Mouse (Mus musculus) hindbrain, embryonic 10.5 days (tissue): ENCODE measurements around the gene Atf6. TPM values are rescaled to one million over a fixed set of nuclear protein-coding genes. Genes with fewer than 3 reads are reported as not detected.

Experiments
- DNase-seq: peaks from one replicate; pipeline ENCODE4 v3.0.0-alpha.2; 2017; ENCODE audit warnings: low spot score
- H3K27ac ChIP-seq: fragments of 300-500 bp; sonication (generic); 2 replicates; pipeline ENCODE4 v1.5.1; 2016; ENCODE audit warnings: mild to moderate bottlenecking, moderate library complexity
- H3K27me3 ChIP-seq: fragments of 300-500 bp; sonication (generic); 2 replicates; pipeline ENCODE4 v1.6.1; 2016; ENCODE audit warnings: mild to moderate bottlenecking; ENCODE audit not compliant: poor library complexity, insufficient read depth, severe bottlenecking
- H3K36me3 ChIP-seq: fragments of 300-500 bp; sonication (generic); 2 replicates; pipeline ENCODE4 v1.6.1; 2016; ENCODE audit warnings: mild to moderate bottlenecking, moderate library complexity
- H3K4me1 ChIP-seq: fragments of 300-500 bp; sonication (generic); replicated peaks from 2 replicates; pipeline ENCODE4 v1.6.1; 2016; ENCODE audit warnings: mild to moderate bottlenecking
- H3K4me3 ChIP-seq: fragments of 300-500 bp; sonication (generic); 2 replicates; pipeline ENCODE4 v1.5.1; 2016; ENCODE audit warnings: mild to moderate bottlenecking, moderate library complexity
- H3K9me3 ChIP-seq: fragments of 300-500 bp; sonication (generic); 2 replicates; pipeline ENCODE4 v1.6.1; 2016; ENCODE audit warnings: mild to moderate bottlenecking, moderate library complexity
- WGBS: fragments of 180-500 bp; shearing (Covaris S2); methylation state at CpG from one replicate; pipeline ENCODE4 v1.1.7; 2016; 5-methylcytosine and 5-hydroxymethylcytosine counted together
- polyA plus RNA-seq: library from polyadenylated mRNA; unstranded; fragments of >200 nt; fragmentation: Nextera tagmentation; extraction: Ambion mirVana; gene quantifications from 2 replicates; pipeline ENCODE4 v1.2.1, GENCODE M21; 2016

The Atf6 gene
- polyA plus RNA-seq, 1 experiment from 2014 or later, result 7.7 TPM

DNA sequence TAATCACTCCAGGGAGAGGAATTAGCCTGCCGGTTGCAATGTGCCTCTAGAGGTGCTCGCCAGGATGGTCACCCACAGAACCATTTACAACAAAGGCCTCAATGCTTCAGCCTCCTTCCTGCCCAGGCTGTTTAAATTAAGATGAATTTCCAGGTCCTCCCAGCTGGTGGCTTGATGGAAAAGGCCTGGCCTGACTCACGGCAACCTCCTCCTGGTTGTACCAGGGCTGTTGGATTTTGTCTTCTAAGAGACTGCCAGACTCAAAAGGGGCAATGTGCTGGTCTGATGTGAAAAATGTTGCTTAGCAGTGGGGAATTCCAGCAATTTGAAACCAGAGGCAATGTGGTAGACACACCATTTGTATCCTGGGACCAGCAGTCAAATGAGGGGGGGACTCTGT lies 166.4 kb downstream of the Atf6 start:
- no peaks in the 10 kb centered on the region for H3K36me3 ChIP-seq
- no peaks in the 10 kb centered on the region for H3K27me3 ChIP-seq
- H3K4me3 ChIP-seq, result no peak overlapping the region
- no peaks in the 10 kb centered on the region for H3K9me3 ChIP-seq
- peak; percentile 26 for DNase-seq
- H3K4me1 ChIP-seq, result peaks cover 22% of the 10 kb centered on the region
- peak overlapping the region; percentile 40; the same call in 1 of the 2 replicates for H3K27ac ChIP-seq
- WGBS, result 60% methylated on average over 3 of the region's 3 CpGs

DNA sequence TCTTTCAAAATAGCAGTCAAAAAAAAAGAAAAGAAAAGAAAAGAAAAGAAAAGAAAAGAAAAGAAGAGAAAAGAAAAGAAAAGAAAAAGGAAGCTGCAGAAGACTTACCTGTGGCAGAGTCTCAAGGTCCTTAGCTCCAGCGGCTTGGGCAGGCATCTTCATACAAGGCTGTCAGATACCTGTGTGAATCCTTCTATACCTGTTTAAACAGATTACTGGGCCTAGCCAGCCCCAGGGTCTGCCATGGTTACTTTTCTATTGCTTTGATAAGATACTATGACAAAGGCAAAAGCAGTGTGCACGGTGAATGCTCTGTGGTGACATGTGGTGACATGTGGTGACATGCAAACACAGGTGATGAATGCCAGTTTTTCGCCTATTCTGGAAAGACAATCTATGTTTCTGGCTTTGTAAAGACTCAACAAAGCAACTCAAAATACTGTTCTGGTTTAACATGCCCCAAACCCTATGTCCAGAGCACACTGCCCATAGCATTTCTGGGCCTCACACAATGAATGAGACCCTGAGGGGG lies 167.0 kb downstream of the Atf6 start:
- no peaks in the 10 kb centered on the region for H3K27me3 ChIP-seq
- 78% methylated on average over 3 of the region's 3 CpGs for WGBS
- no peak for DNase-seq
- no peak overlapping the region for H3K4me3 ChIP-seq
- H3K36me3 ChIP-seq, result no peaks in the 10 kb centered on the region
- peaks cover 22% of the 10 kb centered on the region for H3K4me1 ChIP-seq
- no peak overlapping the region for H3K27ac ChIP-seq
- no peaks in the 10 kb centered on the region for H3K9me3 ChIP-seq

DNA sequence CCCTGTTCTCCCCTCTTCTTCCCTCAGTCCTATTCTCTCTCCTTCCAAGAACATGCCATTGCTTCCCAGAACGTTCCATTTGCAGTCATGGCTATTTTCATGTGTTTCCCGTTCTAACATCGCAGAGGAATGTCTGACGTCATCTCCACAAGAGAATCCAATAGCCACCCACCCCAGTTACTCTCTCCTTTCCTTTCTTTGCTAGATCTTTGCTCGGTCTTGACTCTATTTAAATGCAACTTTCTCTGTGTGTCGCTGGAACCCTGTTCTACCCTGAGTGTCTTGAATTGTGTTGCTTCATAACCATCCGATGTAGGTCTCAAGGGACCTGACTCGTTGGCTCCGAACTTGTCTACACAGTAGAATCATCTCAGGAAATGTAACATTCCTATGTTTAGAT lies 168.0 kb downstream of the Atf6 start:
- Histone ChIP-seq H3K27me3 (no peaks in the 10 kb centered on the region), H3K9me3 (no peaks in the 10 kb centered on the region), H3K36me3 (no peaks in the 10 kb centered on the region), H3K4me1 (peaks cover 30% of the 10 kb centered on the region), H3K4me3 (no peak overlapping the region), H3K27ac (no peak overlapping the region)
- WGBS, result 86% methylated on average over 9 of the region's 9 CpGs
- DNase-seq, result no peak

DNA sequence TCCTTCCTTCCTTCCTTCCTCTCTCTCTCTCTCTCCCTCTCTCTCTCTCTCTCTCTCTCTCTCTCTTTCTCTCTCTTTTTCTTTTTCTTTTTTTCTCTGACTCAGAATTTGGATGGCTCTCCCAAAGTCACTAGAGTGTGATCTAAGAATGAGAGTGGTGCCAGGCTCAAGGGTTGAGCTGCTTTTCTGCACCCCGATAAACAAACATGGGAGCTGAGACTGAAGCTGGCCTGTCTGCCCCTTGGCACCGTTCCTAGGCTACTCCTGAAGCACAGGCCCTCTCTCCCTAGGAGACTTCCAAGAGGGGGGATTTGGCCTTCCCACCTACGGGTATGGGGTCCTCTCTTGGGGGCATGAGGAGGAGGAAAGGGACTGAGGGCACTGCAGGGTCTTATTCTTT lies 168.8 kb downstream of the Atf6 start:
- Histone ChIP-seq H3K4me1 (peaks cover 30% of the 10 kb centered on the region), H3K9me3 (no peaks in the 10 kb centered on the region), H3K4me3 (no peak overlapping the region), H3K27ac (no peak overlapping the region), H3K27me3 (no peaks in the 10 kb centered on the region), H3K36me3 (no peaks in the 10 kb centered on the region)
- WGBS, result 81% methylated on average over 3 of the region's 3 CpGs
- DNase-seq, result no peak

DNA sequence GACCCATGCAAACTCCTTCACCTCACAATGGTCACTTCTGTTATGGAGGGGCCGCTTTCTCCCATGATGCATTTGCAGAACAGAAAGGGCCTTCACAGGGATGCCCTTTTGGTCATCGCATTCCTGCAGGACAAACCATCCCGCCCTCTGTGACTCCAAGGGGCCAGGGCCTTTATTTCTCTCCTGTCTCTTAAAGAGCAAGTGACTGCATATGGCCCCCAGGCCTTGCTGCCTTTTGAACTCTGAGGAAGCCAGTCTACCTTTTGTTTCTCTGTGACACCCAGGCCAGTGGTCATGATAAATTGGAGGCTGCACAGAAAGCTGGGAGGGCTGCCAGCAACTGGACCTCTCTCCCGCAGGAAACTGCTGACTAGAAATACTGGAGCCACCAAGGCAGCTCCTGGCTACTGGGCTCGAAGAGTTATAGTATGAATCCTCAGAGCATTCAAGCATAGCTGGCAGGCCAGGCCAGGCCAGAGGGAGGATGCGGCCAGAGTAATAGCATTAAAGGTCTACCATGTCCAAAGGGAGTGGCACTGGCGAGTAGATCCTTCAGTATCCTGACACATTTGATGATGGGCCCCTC lies 169.7 kb downstream of the Atf6 start:
- no peak for DNase-seq
- no peaks in the 10 kb centered on the region for H3K9me3 ChIP-seq
- 73% methylated on average over 7 of the region's 7 CpGs for WGBS
- H3K27me3 ChIP-seq, result no peaks in the 10 kb centered on the region
- H3K27ac ChIP-seq, result no peak overlapping the region
- peaks cover 30% of the 10 kb centered on the region for H3K4me1 ChIP-seq
- H3K36me3 ChIP-seq, result no peaks in the 10 kb centered on the region
- H3K4me3 ChIP-seq, result no peak overlapping the region

DNA sequence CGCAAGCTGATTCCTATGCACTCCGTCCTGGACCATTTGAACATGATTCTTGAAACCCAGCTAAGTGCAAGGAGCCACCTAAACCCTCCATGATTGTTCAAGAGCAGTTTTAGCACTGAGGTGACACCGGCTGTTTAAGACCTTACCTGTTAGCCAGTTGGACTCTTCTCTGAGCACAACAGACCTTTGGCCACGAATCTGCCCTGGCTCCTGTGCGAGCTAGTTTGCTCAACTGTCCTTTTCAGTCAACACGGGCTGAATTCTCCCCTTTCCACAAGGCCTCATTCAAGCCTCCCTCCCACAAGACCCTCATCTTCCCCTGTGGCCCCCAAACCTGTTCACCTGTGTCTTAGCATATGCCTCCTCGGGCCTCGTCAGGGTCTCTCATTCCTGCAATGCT lies 170.6 kb downstream of the Atf6 start:
- H3K4me1 ChIP-seq, result peaks cover 30% of the 10 kb centered on the region
- DNase-seq, result no peak
- H3K27ac ChIP-seq, result no peak overlapping the region
- no peaks in the 10 kb centered on the region for H3K9me3 ChIP-seq
- H3K36me3 ChIP-seq, result no peaks in the 10 kb centered on the region
- H3K4me3 ChIP-seq, result no peak overlapping the region
- no peaks in the 10 kb centered on the region for H3K27me3 ChIP-seq
- 94% methylated on average over 8 of the region's 8 CpGs for WGBS

DNA sequence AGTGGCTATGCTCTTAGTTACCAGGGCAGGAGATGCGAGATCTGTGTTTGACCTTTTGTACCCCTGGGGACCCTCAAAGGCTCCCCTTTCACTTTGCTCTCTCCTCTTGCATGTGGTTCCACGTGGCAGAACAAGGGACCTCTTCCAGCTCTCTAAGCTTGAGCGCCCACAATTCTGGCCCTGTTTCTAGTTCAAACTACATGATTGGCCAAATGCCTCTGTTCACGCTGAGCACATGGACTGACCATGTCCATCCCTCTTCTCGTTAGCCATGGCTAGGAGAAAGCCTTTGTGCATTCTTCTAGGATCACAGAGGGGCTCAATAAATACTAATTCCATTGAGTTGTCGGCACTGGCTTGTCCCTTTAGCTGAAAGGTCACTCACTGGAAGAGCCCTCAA lies 172.2 kb downstream of the Atf6 start:
- WGBS, result 51% methylated on average over 6 of the region's 6 CpGs
- Histone ChIP-seq H3K4me3 (no peak overlapping the region), H3K27me3 (no peaks in the 10 kb centered on the region), H3K4me1 (peaks cover 17% of the 10 kb centered on the region), H3K36me3 (no peaks in the 10 kb centered on the region), H3K9me3 (no peaks in the 10 kb centered on the region), H3K27ac (peak overlapping the region; percentile 53; the same call in 1 of the 2 replicates)
- no peak for DNase-seq

DNA sequence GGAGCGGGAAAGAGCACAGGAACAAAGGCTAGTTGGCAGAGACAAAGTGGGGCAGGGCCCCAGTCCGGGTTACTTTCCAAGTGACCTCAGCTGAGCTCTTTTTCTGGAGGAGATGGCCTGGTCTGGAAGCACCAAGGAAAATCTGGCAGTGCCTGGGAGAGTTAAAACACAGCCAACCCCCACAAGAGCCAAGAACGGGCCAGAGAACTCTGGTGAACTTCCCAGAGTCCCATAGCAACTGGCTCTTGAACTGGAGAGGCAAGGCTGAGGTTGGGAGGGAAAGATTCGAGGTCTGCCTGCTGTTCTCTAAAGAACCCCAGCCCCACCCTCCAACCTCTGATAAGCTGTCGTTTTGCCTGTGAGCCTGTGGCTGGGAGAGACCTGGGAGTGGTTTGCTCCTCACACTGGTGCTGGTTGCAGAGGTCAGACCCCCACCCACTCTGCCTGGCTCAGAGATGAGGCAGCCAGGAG lies 172.7 kb downstream of the Atf6 start:
- H3K27me3 ChIP-seq, result no peaks in the 10 kb centered on the region
- peak overlapping the region; percentile 53; the same call in 1 of the 2 replicates for H3K27ac ChIP-seq
- no peaks in the 10 kb centered on the region for H3K9me3 ChIP-seq
- 57% methylated on average over 5 of the region's 5 CpGs for WGBS
- peaks cover 17% of the 10 kb centered on the region for H3K4me1 ChIP-seq
- no peak for DNase-seq
- H3K36me3 ChIP-seq, result no peaks in the 10 kb centered on the region
- H3K4me3 ChIP-seq, result no peak overlapping the region

DNA sequence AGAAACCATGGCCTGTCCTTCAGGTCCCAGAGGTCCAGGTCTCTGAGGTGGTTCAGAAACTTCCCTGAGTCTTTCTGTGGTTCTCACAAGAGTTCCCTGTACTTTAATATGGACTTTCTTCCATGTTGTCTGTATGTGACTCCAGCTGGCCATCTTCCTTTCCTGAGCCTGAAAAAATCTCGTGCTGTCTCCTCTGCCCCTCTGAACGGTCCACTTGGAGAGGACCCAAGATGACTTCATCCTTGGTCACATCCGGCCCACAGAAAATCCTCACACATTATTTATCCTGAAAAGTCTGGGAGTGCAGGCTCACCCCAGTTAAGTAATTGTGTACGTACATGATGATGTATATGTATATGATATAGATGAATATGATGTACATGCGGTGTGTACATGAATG lies 176.3 kb downstream of the Atf6 start:
- Histone ChIP-seq H3K4me3 (no peak overlapping the region), H3K9me3 (no peaks in the 10 kb centered on the region), H3K36me3 (no peaks in the 10 kb centered on the region), H3K27ac (no peak overlapping the region), H3K4me1 (peaks cover 8% of the 10 kb centered on the region), H3K27me3 (no peaks in the 10 kb centered on the region)
- DNase-seq, result no peak
- 93% methylated on average over 5 of the region's 5 CpGs for WGBS

DNA sequence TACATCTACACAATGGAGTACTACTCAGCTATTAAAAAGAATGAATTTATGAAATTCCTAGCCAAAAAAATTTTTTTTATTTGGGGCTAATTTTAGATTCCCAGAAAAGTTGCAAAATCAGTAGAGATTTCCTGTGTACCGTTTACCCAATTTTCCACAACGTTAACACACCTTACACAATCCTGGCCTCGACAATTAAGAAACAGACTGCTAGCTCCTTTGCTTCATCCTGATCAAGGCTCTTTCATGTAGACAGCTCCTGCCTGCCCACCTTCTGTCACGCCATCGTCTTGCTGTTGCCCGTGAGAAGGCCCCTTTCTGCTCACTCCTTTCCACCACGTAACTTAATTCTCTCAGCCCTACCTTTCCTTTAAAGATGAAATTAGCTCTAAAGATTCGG lies 177.8 kb downstream of the Atf6 start:
- DNase-seq, result no peak
- Histone ChIP-seq H3K27ac (no peak overlapping the region), H3K36me3 (no peaks in the 10 kb centered on the region), H3K4me3 (no peak overlapping the region), H3K4me1 (peaks cover 2% of the 10 kb centered on the region; the same call in 1 of the 2 replicates), H3K27me3 (no peaks in the 10 kb centered on the region), H3K9me3 (no peaks in the 10 kb centered on the region)
- WGBS, result 94% methylated on average over 8 of the region's 8 CpGs

DNA sequence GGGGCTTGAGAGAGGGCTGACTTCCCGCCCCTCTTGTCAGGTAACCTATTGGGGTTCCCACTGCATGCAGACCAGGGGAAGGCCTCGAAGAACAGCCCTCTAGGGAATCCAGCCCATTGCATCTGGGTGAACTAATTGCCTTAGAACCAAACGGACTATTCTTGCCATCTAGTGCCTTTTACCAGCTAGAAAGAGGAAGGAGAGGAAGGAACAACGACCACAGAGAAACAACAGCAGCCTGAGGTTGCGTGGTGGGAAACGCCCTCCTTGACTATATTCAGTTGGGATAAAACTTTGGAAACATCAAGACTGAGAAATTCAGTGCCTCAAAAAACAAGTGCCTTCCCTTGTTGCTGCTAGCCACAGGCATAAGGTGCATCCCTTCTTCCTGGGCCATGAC lies 183.7 kb downstream of the Atf6 start:
- H3K27ac ChIP-seq, result no peak overlapping the region
- H3K36me3 ChIP-seq, result peaks cover 7% of the 10 kb centered on the region; the same call in 1 of the 2 replicates
- 87% methylated on average over 6 of the region's 6 CpGs for WGBS
- no peaks in the 10 kb centered on the region for H3K4me1 ChIP-seq
- H3K27me3 ChIP-seq, result no peaks in the 10 kb centered on the region
- H3K9me3 ChIP-seq, result no peaks in the 10 kb centered on the region
- no peak overlapping the region for H3K4me3 ChIP-seq
- no peak for DNase-seq

DNA sequence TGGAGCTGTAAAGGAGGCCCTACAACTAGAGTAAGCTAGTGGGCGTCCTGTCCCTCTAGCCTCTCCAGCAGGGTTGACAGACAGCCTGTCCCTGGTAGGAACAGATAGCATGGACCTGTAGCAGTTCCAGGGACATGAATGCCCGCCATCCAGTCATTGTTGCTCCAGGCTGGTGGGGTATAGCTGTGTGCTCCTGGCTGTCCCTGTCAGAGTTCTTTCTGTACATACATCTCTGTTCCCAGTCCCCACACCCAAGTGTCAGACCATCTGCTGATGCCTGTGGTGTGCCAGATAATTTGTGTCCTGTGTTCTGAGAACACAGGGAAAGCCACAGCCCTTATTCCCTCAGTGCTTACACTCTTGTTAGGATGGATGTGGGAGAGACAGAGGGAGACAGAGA lies 187.9 kb downstream of the Atf6 start:
- no peak overlapping the region for H3K27ac ChIP-seq
- H3K4me1 ChIP-seq, result no peaks in the 10 kb centered on the region
- peaks cover 7% of the 10 kb centered on the region; the same call in 1 of the 2 replicates for H3K36me3 ChIP-seq
- H3K4me3 ChIP-seq, result no peak overlapping the region
- 76% methylated on average over 2 of the region's 2 CpGs for WGBS
- DNase-seq, result no peak
- no peaks in the 10 kb centered on the region for H3K27me3 ChIP-seq
- 0 out of 2 replicates have a peak, but pooled peaks cover 3% of the 10 kb centered on the region for H3K9me3 ChIP-seq

DNA sequence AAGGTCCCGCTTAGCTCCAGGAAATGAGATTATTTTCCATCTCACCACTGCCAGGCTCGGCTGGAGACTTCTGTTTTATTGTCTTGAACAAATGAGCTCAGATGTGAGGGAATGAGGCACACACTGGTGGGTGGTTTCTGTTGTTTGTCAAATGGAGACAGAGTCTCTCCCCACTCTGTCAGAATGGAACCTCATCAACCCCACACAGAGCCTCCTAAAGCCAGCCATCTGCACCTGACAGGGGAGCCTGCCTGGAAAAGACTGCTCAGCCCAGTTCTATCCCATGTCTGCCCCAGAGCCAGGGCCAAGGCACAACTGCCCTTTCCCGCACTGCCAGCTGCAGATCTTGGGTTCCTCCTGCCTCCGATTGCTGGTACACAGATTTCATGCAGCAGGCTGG lies 188.7 kb downstream of the Atf6 start:
- no peak for DNase-seq
- 74% methylated on average over 4 of the region's 4 CpGs for WGBS
- peaks cover 5% of the 10 kb centered on the region for H3K4me1 ChIP-seq
- H3K4me3 ChIP-seq, result no peak overlapping the region
- H3K27ac ChIP-seq, result no peak overlapping the region
- H3K36me3 ChIP-seq, result peaks cover 7% of the 10 kb centered on the region; the same call in 1 of the 2 replicates
- no peaks in the 10 kb centered on the region for H3K27me3 ChIP-seq
- H3K9me3 ChIP-seq, result 0 out of 2 replicates have a peak, but pooled peaks cover 3% of the 10 kb centered on the region
